Mouse (Mus musculus): Measurements from ENCODE around the gene Mtmr4. TPM values are rescaled to one million over a fixed set of nuclear protein-coding genes. Genes with fewer than 3 reads are reported as not detected.
A peak's percentile ranks its signal among the peaks of the same experiment; 100 is the strongest.

The Mtmr4 gene
- polyA plus RNA-seq, 1 experiment from 2014 or later = 72.2 TPM

GRCm38 (mm10) chr11:87616790-87617474 lies 25.0 kb downstream of the Mtmr4 start, which contains the start of gene Hsf5:
Hsf5 (plus strand) TSS chr11:87617164.
- ATAC-seq (replicated peaks; ENCODE audit: low FRiP score) (no peak), DNase-seq (ENCODE audit: low spot score) (no peak)
- no peak within 1 kb of the TSS for H3K27ac ChIP-seq (ENCODE audit: low read depth, low read length)
- no peak within 1 kb of the TSS for H3K4me3 ChIP-seq (ENCODE audit: low read depth, low read length)
- no peaks in the 10 kb centered on the region for H3K27me3 ChIP-seq (ENCODE audit: control insufficient read depth, insufficient read depth, low read length)
- no peak within 1 kb of the TSS for H3K4me2 ChIP-seq (ENCODE audit: low read depth, low read length, severe bottlenecking)
- no peaks in the 10 kb centered on the region; the same call in 1 of the 2 replicates for H3K9me3 ChIP-seq (ENCODE audit: control insufficient read depth, low read length)
- H3K9ac ChIP-seq (ENCODE audit: low read length) = no peak within 1 kb of the TSS
- 90% methylated on average over 69 of the region's 69 CpGs for WGBS
- H3K36me3 ChIP-seq (ENCODE audit: control insufficient read depth, insufficient read depth, low read length) = peaks cover 37% of the 10 kb centered on the region
- H3K4me1 ChIP-seq (replicated peaks; ENCODE audit: control insufficient read depth, insufficient read depth, low read length) = no peaks in the 10 kb centered on the region

- 94% methylated on average over 32 of the region's 32 CpGs for WGBS
- Histone ChIP-seq H3K9me3 (ENCODE audit: control insufficient read depth, low read length) (no peaks in the 10 kb centered on the region; the same call in 1 of the 2 replicates), H3K9ac (ENCODE audit: low read length) (no peak overlapping the region), H3K36me3 (ENCODE audit: control insufficient read depth, insufficient read depth, low read length) (peaks cover 32% of the 10 kb centered on the region), H3K4me3 (ENCODE audit: low read depth, low read length) (no peak overlapping the region), H3K4me2 (ENCODE audit: low read depth, low read length, severe bottlenecking) (no peak overlapping the region), H3K4me1 (replicated peaks; ENCODE audit: control insufficient read depth, insufficient read depth, low read length) (no peaks in the 10 kb centered on the region), H3K27me3 (ENCODE audit: control insufficient read depth, insufficient read depth, low read length) (no peaks in the 10 kb centered on the region), H3K27ac (ENCODE audit: low read depth, low read length) (no peak overlapping the region)
- ATAC-seq (replicated peaks; ENCODE audit: low FRiP score) (no peak), DNase-seq (ENCODE audit: low spot score) (no peak)
Observed at GRCm38 (mm10) chr11:87617606-87618005, 25.6 kb downstream of the Mtmr4 start.

GRCm38 (mm10) chr11:87623160-87623559 lies 31.2 kb downstream of the Mtmr4 start:
- Histone ChIP-seq H3K4me3 (ENCODE audit: low read depth, low read length) (no peak overlapping the region), H3K9me3 (ENCODE audit: control insufficient read depth, low read length) (no peaks in the 10 kb centered on the region), H3K4me2 (ENCODE audit: low read depth, low read length, severe bottlenecking) (no peak overlapping the region), H3K9ac (ENCODE audit: low read length) (no peak overlapping the region), H3K36me3 (ENCODE audit: control insufficient read depth, insufficient read depth, low read length) (no peaks in the 10 kb centered on the region; the same call in 1 of the 2 replicates), H3K27ac (ENCODE audit: low read depth, low read length) (no peak overlapping the region), H3K27me3 (ENCODE audit: control insufficient read depth, insufficient read depth, low read length) (no peaks in the 10 kb centered on the region), H3K4me1 (replicated peaks; ENCODE audit: control insufficient read depth, insufficient read depth, low read length) (no peaks in the 10 kb centered on the region)
- DNase-seq (ENCODE audit: low spot score) = no peak
- ATAC-seq (replicated peaks; ENCODE audit: low FRiP score) = no peak
- WGBS = 83% methylated on average over 4 of the region's 4 CpGs

DNA sequence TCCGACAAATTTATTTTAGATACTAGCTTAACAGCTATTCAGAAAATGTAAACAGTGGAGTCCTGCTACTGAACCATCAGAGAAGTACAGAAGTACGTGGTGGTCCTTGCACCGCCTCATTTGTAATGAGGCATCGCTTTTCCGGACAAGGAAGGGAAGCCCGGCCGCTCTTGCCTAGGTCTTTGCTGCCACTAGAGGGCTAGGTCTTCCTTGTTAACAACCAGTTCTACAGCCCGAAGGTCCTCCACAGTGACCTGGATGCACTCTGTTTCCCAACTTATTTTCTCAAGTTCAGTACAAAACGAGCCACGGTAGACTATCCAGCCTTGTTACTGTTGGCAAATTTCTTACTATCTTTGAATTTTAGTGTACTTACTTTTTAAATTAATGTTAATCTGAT lies 37.9 kb downstream of the Mtmr4 start:
- H3K9me3 ChIP-seq (ENCODE audit: control insufficient read depth, low read length) = no peaks in the 10 kb centered on the region
- DNase-seq (ENCODE audit: low spot score) = peak; percentile 73
- no peak overlapping the region for H3K27ac ChIP-seq (ENCODE audit: low read depth, low read length)
- H3K36me3 ChIP-seq (ENCODE audit: control insufficient read depth, insufficient read depth, low read length) = no peaks in the 10 kb centered on the region; the same call in 1 of the 2 replicates
- ATAC-seq (replicated peaks; ENCODE audit: low FRiP score) = no peak
- H3K4me1 ChIP-seq (replicated peaks; ENCODE audit: control insufficient read depth, insufficient read depth, low read length) = no peaks in the 10 kb centered on the region
- no peaks in the 10 kb centered on the region for H3K27me3 ChIP-seq (ENCODE audit: control insufficient read depth, insufficient read depth, low read length)
- H3K4me3 ChIP-seq (ENCODE audit: low read depth, low read length) = no peak overlapping the region
- H3K9ac ChIP-seq (ENCODE audit: low read length) = no peak overlapping the region
- 40% methylated on average over 10 of the region's 10 CpGs for WGBS
- H3K4me2 ChIP-seq (ENCODE audit: low read depth, low read length, severe bottlenecking) = no peak overlapping the region

DNA sequence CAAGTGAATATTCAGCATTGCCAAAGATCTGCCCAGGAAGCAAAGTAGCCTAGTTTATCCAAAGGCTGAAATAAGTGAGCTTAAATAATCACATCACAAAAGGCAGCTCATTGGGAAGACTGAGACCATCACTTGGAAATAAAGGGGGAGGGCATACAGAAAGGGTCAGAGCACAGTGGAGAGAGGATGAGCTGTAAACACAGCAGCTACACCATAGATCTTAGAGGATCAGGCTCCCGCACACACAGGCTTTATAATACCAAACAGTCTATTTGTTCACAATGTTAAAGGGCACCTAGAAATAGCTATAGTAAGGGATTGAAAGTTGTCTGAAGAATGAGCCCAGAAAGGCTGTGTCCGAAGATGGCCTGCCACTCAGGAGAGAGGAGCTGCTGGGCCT lies 46.8 kb downstream of the Mtmr4 start:
- DNase-seq (ENCODE audit: low spot score) (no peak), ATAC-seq (replicated peaks; ENCODE audit: low FRiP score) (no peak)
- Histone ChIP-seq H3K9me3 (ENCODE audit: control insufficient read depth, low read length) (no peaks in the 10 kb centered on the region), H3K36me3 (ENCODE audit: control insufficient read depth, insufficient read depth, low read length) (no peaks in the 10 kb centered on the region), H3K27me3 (ENCODE audit: control insufficient read depth, insufficient read depth, low read length) (no peaks in the 10 kb centered on the region), H3K4me1 (replicated peaks; ENCODE audit: control insufficient read depth, insufficient read depth, low read length) (peaks cover 3% of the 10 kb centered on the region; the same call in 1 of the 2 replicates), H3K27ac (ENCODE audit: low read depth, low read length) (no peak overlapping the region), H3K4me2 (ENCODE audit: low read depth, low read length, severe bottlenecking) (peak overlapping the region; percentile 82), H3K9ac (ENCODE audit: low read length) (peak overlapping the region; percentile 74), H3K4me3 (ENCODE audit: low read depth, low read length) (peak overlapping the region; percentile 37)
- WGBS = 13% methylated on average over 2 of the region's 2 CpGs

- Histone ChIP-seq H3K27ac (ENCODE audit: low read depth, low read length) (no peak overlapping the region), H3K9ac (ENCODE audit: low read length) (peak overlapping the region; percentile 74), H3K36me3 (ENCODE audit: control insufficient read depth, insufficient read depth, low read length) (no peaks in the 10 kb centered on the region), H3K4me1 (replicated peaks; ENCODE audit: control insufficient read depth, insufficient read depth, low read length) (peaks cover 3% of the 10 kb centered on the region; the same call in 1 of the 2 replicates), H3K4me3 (ENCODE audit: low read depth, low read length) (peak overlapping the region; percentile 37), H3K4me2 (ENCODE audit: low read depth, low read length, severe bottlenecking) (peak overlapping the region; percentile 82), H3K9me3 (ENCODE audit: control insufficient read depth, low read length) (no peaks in the 10 kb centered on the region), H3K27me3 (ENCODE audit: control insufficient read depth, insufficient read depth, low read length) (no peaks in the 10 kb centered on the region)
- under 1% methylated on average over 29 of the region's 29 CpGs for WGBS
- DNase-seq (ENCODE audit: low spot score) (peak; percentile 79), ATAC-seq (replicated peaks; ENCODE audit: low FRiP score) (peak; percentile 67)
Observed at GRCm38 (mm10) chr11:87639206-87639605, 47.2 kb downstream of the Mtmr4 start.

- Histone ChIP-seq H3K9me3 (ENCODE audit: control insufficient read depth, low read length) (no peaks in the 10 kb centered on the region), H3K4me3 (ENCODE audit: low read depth, low read length) (no peak overlapping the region), H3K27ac (ENCODE audit: low read depth, low read length) (no peak overlapping the region), H3K27me3 (ENCODE audit: control insufficient read depth, insufficient read depth, low read length) (no peaks in the 10 kb centered on the region), H3K4me2 (ENCODE audit: low read depth, low read length, severe bottlenecking) (no peak overlapping the region), H3K4me1 (replicated peaks; ENCODE audit: control insufficient read depth, insufficient read depth, low read length) (peaks cover 3% of the 10 kb centered on the region; the same call in 1 of the 2 replicates), H3K9ac (ENCODE audit: low read length) (no peak overlapping the region), H3K36me3 (ENCODE audit: control insufficient read depth, insufficient read depth, low read length) (no peaks in the 10 kb centered on the region)
- ATAC-seq (replicated peaks; ENCODE audit: low FRiP score) = no peak
- no peak for DNase-seq (ENCODE audit: low spot score)
Observed at GRCm38 (mm10) chr11:87642865-87643264, 50.9 kb downstream of the Mtmr4 start.

GRCm38 (mm10) chr11:87654693-87655092 lies 62.7 kb downstream of the Mtmr4 start:
- DNase-seq (ENCODE audit: low spot score) = no peak
- Histone ChIP-seq H3K4me3 (ENCODE audit: low read depth, low read length) (no peak overlapping the region), H3K9ac (ENCODE audit: low read length) (no peak overlapping the region), H3K36me3 (ENCODE audit: control insufficient read depth, insufficient read depth, low read length) (no peaks in the 10 kb centered on the region), H3K9me3 (ENCODE audit: control insufficient read depth, low read length) (no peaks in the 10 kb centered on the region), H3K4me1 (replicated peaks; ENCODE audit: control insufficient read depth, insufficient read depth, low read length) (no peaks in the 10 kb centered on the region), H3K27ac (ENCODE audit: low read depth, low read length) (no peak overlapping the region), H3K4me2 (ENCODE audit: low read depth, low read length, severe bottlenecking) (no peak overlapping the region), H3K27me3 (ENCODE audit: control insufficient read depth, insufficient read depth, low read length) (no peaks in the 10 kb centered on the region)
- 80% methylated on average over 5 of the region's 5 CpGs for WGBS
- ATAC-seq (replicated peaks; ENCODE audit: low FRiP score) = no peak

DNA sequence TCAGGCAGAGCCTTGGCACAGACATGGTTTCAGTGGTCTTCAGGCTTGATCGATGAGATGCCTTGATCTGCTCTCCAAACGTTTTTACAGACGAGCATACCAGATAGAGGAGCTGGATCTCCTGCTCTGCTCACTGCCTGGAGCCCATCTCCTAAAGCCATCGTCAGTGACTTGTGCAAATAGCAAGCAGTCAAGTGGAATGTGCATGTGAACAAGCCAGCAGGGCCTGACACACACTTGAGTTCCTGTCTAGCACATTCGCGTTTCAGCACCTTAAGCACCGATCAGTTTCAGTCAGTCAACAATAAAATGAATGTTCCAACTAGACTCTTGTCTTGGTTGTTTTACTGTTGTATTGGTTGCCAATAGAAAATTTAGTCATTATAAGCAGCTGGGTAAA lies 67.3 kb downstream of the Mtmr4 start:
- Histone ChIP-seq H3K4me1 (replicated peaks; ENCODE audit: control insufficient read depth, insufficient read depth, low read length) (peaks cover 4% of the 10 kb centered on the region; the same call in 1 of the 2 replicates), H3K4me3 (ENCODE audit: low read depth, low read length) (no peak overlapping the region), H3K27me3 (ENCODE audit: control insufficient read depth, insufficient read depth, low read length) (peaks cover 12% of the 10 kb centered on the region), H3K9me3 (ENCODE audit: control insufficient read depth, low read length) (no peaks in the 10 kb centered on the region), H3K4me2 (ENCODE audit: low read depth, low read length, severe bottlenecking) (no peak overlapping the region), H3K36me3 (ENCODE audit: control insufficient read depth, insufficient read depth, low read length) (no peaks in the 10 kb centered on the region), H3K9ac (ENCODE audit: low read length) (no peak overlapping the region), H3K27ac (ENCODE audit: low read depth, low read length) (no peak overlapping the region)
- WGBS = 78% methylated on average over 7 of the region's 7 CpGs
- DNase-seq (ENCODE audit: low spot score) = no peak
- no peak for ATAC-seq (replicated peaks; ENCODE audit: low FRiP score)

Data from forebrain, embryonic 11.5 days (tissue).